Mouse (Mus musculus) liver, postnatal 0 days (tissue): ENCODE measurements around the gene Nav2.
A peak's percentile ranks its signal among the peaks of the same experiment; 100 is the strongest.

Source experiments
- CTCF ChIP-seq: sonication (generic); IDR thresholded peaks from 2 replicates; pipeline ENCODE4 v1.5.1; 2016; ENCODE audit warnings: antibody characterized with exemption, low read depth
- EP300 ChIP-seq: IDR thresholded peaks from 2 replicates; pipeline ENCODE4 v1.6.1; 2016; ENCODE audit warnings: antibody characterized with exemption, low read depth, mild to moderate bottlenecking

DNA sequence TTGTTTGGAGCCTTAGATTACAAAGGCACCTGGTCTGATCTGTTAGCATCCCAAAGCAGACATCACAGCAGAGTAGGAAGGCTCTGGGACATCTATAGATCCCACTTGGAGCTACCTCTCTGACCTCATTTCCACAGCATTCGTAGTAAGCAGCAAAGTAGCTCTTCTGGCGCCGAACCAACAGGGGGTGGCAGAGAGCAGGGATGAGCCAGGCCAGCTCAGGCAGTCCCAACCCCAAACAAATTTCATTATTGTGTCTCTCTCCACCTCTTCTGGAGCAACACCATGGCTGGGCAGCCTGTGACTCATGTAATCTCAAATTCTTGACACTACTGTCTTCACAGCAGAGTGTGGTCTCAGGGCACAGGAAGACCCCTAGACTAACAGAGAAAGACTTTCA lies 19.8 kb downstream of the Nav2 start:
- TF ChIP-seq CTCF = peak; percentile 87
- no peak for TF ChIP-seq EP300
